Mouse (Mus musculus) embryo, embryonic 11.5 days (tissue): ENCODE results near the gene Rrp1.
"Not testable (repeated sequence)": the region's sequence is repeated elsewhere in the genome, so short reads cannot be mapped to it uniquely, and the experiment has no call there.

ENCODE experiments used
- DNase-seq: peaks from one replicate; pipeline ENCODE4 v3.0.0-alpha.2; 2012; ENCODE audit warnings: low read depth, low spot score

The Rrp1 gene

GRCm38 (mm10) chr10:78383567-78383966 is 29.3 kb downstream of the Rrp1 start:
- DNase-seq, result no peak

- DNase-seq, result no peak
These were observed 34.3 kb downstream of the Rrp1 start for GRCm38 (mm10) chr10:78378516-78378915.

GRCm38 (mm10) chr10:78372681-78373668 is 39.9 kb downstream of the Rrp1 start:
- DNase-seq, result no peak

GRCm38 (mm10) chr10:78371746-78372145 is 41.1 kb downstream of the Rrp1 start:
- DNase-seq, result no peak

GRCm38 (mm10) chr10:78367586-78367985 is 45.3 kb downstream of the Rrp1 start:
- DNase-seq, result no peak

GRCm38 (mm10) chr10:78366851-78367312 is 46.0 kb downstream of the Rrp1 start:
- no peak for DNase-seq

GRCm38 (mm10) chr10:78366195-78366834 is 46.5 kb downstream of the Rrp1 start:
- DNase-seq, result no peak

GRCm38 (mm10) chr10:78365555-78365954 is 47.3 kb downstream of the Rrp1 start:
- no peak for DNase-seq

- no peak for DNase-seq
These were observed 48.7 kb downstream of the Rrp1 start for GRCm38 (mm10) chr10:78364106-78364505.

- no peak for DNase-seq
These were observed 49.5 kb downstream of the Rrp1 start for GRCm38 (mm10) chr10:78363366-78363765.

- no peak for DNase-seq
These were observed 50.9 kb downstream of the Rrp1 start for GRCm38 (mm10) chr10:78361951-78362350.

GRCm38 (mm10) chr10:78360290-78360711 is 52.5 kb downstream of the Rrp1 start:
- no peak for DNase-seq

- DNase-seq, result not testable (repeated sequence)
These were observed 53.8 kb downstream of the Rrp1 start for GRCm38 (mm10) chr10:78358999-78359398.

GRCm38 (mm10) chr10:78358266-78358665 is 54.6 kb downstream of the Rrp1 start:
- no peak for DNase-seq

- no peak for DNase-seq
These were observed 55.1 kb downstream of the Rrp1 start for GRCm38 (mm10) chr10:78357742-78358141.

- DNase-seq, result no peak
These were observed 56.8 kb downstream of the Rrp1 start for GRCm38 (mm10) chr10:78355931-78356593.

GRCm38 (mm10) chr10:78353196-78353595 is 59.6 kb downstream of the Rrp1 start:
- no peak for DNase-seq

- no peak for DNase-seq
These were observed 60.2 kb downstream of the Rrp1 start for GRCm38 (mm10) chr10:78352666-78353030.

GRCm38 (mm10) chr10:78351887-78352665 is 60.8 kb downstream of the Rrp1 start, which contains the start of gene Agpat3:
Gene Agpat3, minus strand, starts transcription at chr10:78352489.
- no peak for DNase-seq

GRCm38 (mm10) chr10:78351564-78351886 is 61.3 kb downstream of the Rrp1 start:
- DNase-seq, result no peak

- DNase-seq, result no peak
These were observed 61.9 kb downstream of the Rrp1 start for GRCm38 (mm10) chr10:78350796-78351556.
